Mouse (Mus musculus) midbrain, postnatal 0 days (tissue): ENCODE results near the gene Ddi2. TPM values are rescaled to one million over a fixed set of nuclear protein-coding genes. Genes with fewer than 3 reads are reported as not detected.

Experiments used
- ATAC-seq: fragments of 200-750 bp; cut with Nextera tagmentation; 2 replicates; pipeline ENCODE4 v1.8.0; 2017; ENCODE audit warnings: moderate number of reproducible peaks, mild to moderate bottlenecking, moderate TSS enrichment, moderate library complexity; ENCODE audit not compliant: low FRiP score
- DNase-seq: peaks from one replicate; pipeline ENCODE4 v3.0.0-alpha.2; 2015; ENCODE audit warnings: low spot score
- H3K27ac ChIP-seq: fragments of 300-500 bp; sonication (generic); 2 replicates; pipeline ENCODE4 v1.5.1; 2014; ENCODE audit warnings: low read depth, mild to moderate bottlenecking, low read length, mixed read lengths
- H3K27me3 ChIP-seq: fragments of 300-500 bp; sonication (generic); 2 replicates; pipeline ENCODE4 v1.6.1; 2014; ENCODE audit warnings: low read length, control low read depth, mixed read lengths; ENCODE audit not compliant: insufficient read depth
- H3K36me3 ChIP-seq: fragments of 300-500 bp; sonication (generic); 2 replicates; pipeline ENCODE4 v1.6.1; 2014; ENCODE audit warnings: low read length, control low read depth, mixed read lengths; ENCODE audit not compliant: insufficient read depth
- H3K4me1 ChIP-seq: fragments of 300-500 bp; sonication (generic); 2 replicates; pipeline ENCODE4 v1.6.1; 2014; ENCODE audit warnings: mild to moderate bottlenecking, control low read depth, antibody characterized with exemption, low read length, mixed read lengths; ENCODE audit not compliant: insufficient read depth
- H3K4me2 ChIP-seq: fragments of 300-500 bp; sonication (generic); 2 replicates; pipeline ENCODE4 v1.6.1; 2014; ENCODE audit warnings: low read depth, mild to moderate bottlenecking, low read length, mixed read lengths; ENCODE audit not compliant: poor library complexity, severe bottlenecking
- H3K4me3 ChIP-seq: fragments of 300-500 bp; sonication (generic); 2 replicates; pipeline ENCODE4 v1.5.1; 2014; ENCODE audit warnings: low read depth, mild to moderate bottlenecking, low read length, moderate library complexity
- H3K9ac ChIP-seq: fragments of 300-500 bp; sonication (generic); replicated peaks from 2 replicates; pipeline ENCODE4 v1.6.1; 2014; ENCODE audit warnings: mild to moderate bottlenecking, low read length, moderate library complexity, mixed read lengths; ENCODE audit not compliant: poor library complexity, severe bottlenecking
- H3K9me3 ChIP-seq: fragments of 300-500 bp; sonication (generic); 2 replicates; pipeline ENCODE4 v1.6.1; 2016; ENCODE audit warnings: low read length, control low read depth
- CTCF ChIP-seq: IDR thresholded peaks from 2 replicates; pipeline ENCODE4 v1.5.1; 2016; ENCODE audit warnings: antibody characterized with exemption, mild to moderate bottlenecking
- WGBS: fragments of 180-500 bp; shearing (Covaris S2); extraction: QIAGEN DNeasy Blood & Tissue Kit; methylation state at CpG from one replicate; pipeline ENCODE4 v1.1.7; 2014; 5-methylcytosine and 5-hydroxymethylcytosine counted together
- polyA plus RNA-seq: library from polyadenylated mRNA; unstranded; fragments of >200 nt; fragmentation: Nextera tagmentation; extraction: Ambion mirVana; gene quantifications from 2 replicates; pipeline ENCODE4 v1.2.1, GENCODE M21; 2015
- total RNA-seq: library from RNA; depleted of rRNA; stranded (reverse); fragments of >200 nt; gene quantifications from 2 replicates; pipeline ENCODE4 v1.2.3, GENCODE M21; 2014

Gene Ddi2
- total and polyA plus RNA-seq, 2 experiments from 2014 or later, result 9.2 to 25.7 TPM

GRCm38 (mm10) chr4:141672325-141672724 lies 50.9 kb downstream of the Ddi2 start:
- Histone ChIP-seq H3K9me3 (no peaks in the 10 kb centered on the region), H3K27ac (no peak overlapping the region), H3K4me2 (no peak overlapping the region), H3K27me3 (no peaks in the 10 kb centered on the region), H3K36me3 (no peaks in the 10 kb centered on the region), H3K4me3 (no peak overlapping the region), H3K4me1 (no peaks in the 10 kb centered on the region), H3K9ac (no peak overlapping the region)
- DNase-seq, result no peak
- ATAC-seq, result no peak
- 79% methylated on average over 13 of the region's 13 CpGs for WGBS
- no peak for TF ChIP-seq CTCF

- no peaks in the 10 kb centered on the region for H3K27me3 ChIP-seq
- no peaks in the 10 kb centered on the region for H3K9me3 ChIP-seq
- H3K4me1 ChIP-seq, result no peaks in the 10 kb centered on the region
- no peak for TF ChIP-seq CTCF
- DNase-seq, result no peak
- H3K4me3 ChIP-seq, result no peak overlapping the region
- H3K9ac ChIP-seq, result no peak overlapping the region
- 88% methylated on average over 4 of the region's 4 CpGs for WGBS
- no peak overlapping the region for H3K4me2 ChIP-seq
- no peak for ATAC-seq
- no peak overlapping the region for H3K27ac ChIP-seq
- H3K36me3 ChIP-seq, result no peaks in the 10 kb centered on the region
Observed at GRCm38 (mm10) chr4:141671389-141671788, 51.8 kb downstream of the Ddi2 start.

- ATAC-seq, result no peak
- no peaks in the 10 kb centered on the region for H3K9me3 ChIP-seq
- no peaks in the 10 kb centered on the region for H3K27me3 ChIP-seq
- 84% methylated on average over 18 of the region's 18 CpGs for WGBS
- TF ChIP-seq CTCF, result no peak
- no peak overlapping the region for H3K4me2 ChIP-seq
- H3K27ac ChIP-seq, result no peak overlapping the region
- no peak for DNase-seq
- H3K36me3 ChIP-seq, result no peaks in the 10 kb centered on the region
- no peak overlapping the region for H3K4me3 ChIP-seq
- H3K9ac ChIP-seq, result no peak overlapping the region
- H3K4me1 ChIP-seq, result no peaks in the 10 kb centered on the region
Observed at GRCm38 (mm10) chr4:141669898-141670712, 53.1 kb downstream of the Ddi2 start.

- no peak for ATAC-seq
- DNase-seq, result no peak
- peak within 1 kb of the TSS; percentile 89 for H3K9ac ChIP-seq
- peak within 1 kb of the TSS; percentile 75 for H3K27ac ChIP-seq
- peak within 1 kb of the TSS; percentile 81 for H3K4me3 ChIP-seq
- no peaks in the 10 kb centered on the region for H3K27me3 ChIP-seq
- H3K4me1 ChIP-seq, result peaks cover 6% of the 10 kb centered on the region; the same call in 1 of the 2 replicates
- peak within 1 kb of the TSS; percentile 88 for H3K4me2 ChIP-seq
- WGBS, result 65% methylated on average over 8 of the region's 8 CpGs
- no peak for TF ChIP-seq CTCF
- peaks cover 6% of the 10 kb centered on the region; the same call in 1 of the 2 replicates for H3K36me3 ChIP-seq
- H3K9me3 ChIP-seq, result no peaks in the 10 kb centered on the region
Observed at GRCm38 (mm10) chr4:141664799-141665198, 58.4 kb downstream of the Ddi2 start, which contains the start of gene Plekhm2. Plekhm2 (minus strand) TSS chr4:141664899.

- peak; percentile 81 for ATAC-seq
- 1% methylated on average over 55 of the region's 60 CpGs for WGBS
Observed at GRCm38 (mm10) chr4:141664011-141664745, 59.0 kb downstream of the Ddi2 start.

More at GRCm38 (mm10) chr4:141664011-141664745, 59.0 kb downstream of the Ddi2 start:
- DNase-seq, result peak; percentile 67
- H3K27ac ChIP-seq, result peak overlapping the region; percentile 75
- no peaks in the 10 kb centered on the region for H3K27me3 ChIP-seq
- peaks cover 6% of the 10 kb centered on the region; the same call in 1 of the 2 replicates for H3K4me1 ChIP-seq
- H3K36me3 ChIP-seq, result peaks cover 6% of the 10 kb centered on the region; the same call in 1 of the 2 replicates
- peak overlapping the region; percentile 89 for H3K9ac ChIP-seq
- H3K4me3 ChIP-seq, result peak overlapping the region; percentile 81
- TF ChIP-seq CTCF, result no peak
- H3K4me2 ChIP-seq, result peak overlapping the region; percentile 88
- no peaks in the 10 kb centered on the region for H3K9me3 ChIP-seq
